Mouse (Mus musculus): ENCODE measurements at regions not wholly inside any gene's neighbourhood (a gene's known extent, or its start where the extent isn't known, plus 50 kb on each side); places are given as distances from the start of the nearest gene placed in this dataset.

DNA sequence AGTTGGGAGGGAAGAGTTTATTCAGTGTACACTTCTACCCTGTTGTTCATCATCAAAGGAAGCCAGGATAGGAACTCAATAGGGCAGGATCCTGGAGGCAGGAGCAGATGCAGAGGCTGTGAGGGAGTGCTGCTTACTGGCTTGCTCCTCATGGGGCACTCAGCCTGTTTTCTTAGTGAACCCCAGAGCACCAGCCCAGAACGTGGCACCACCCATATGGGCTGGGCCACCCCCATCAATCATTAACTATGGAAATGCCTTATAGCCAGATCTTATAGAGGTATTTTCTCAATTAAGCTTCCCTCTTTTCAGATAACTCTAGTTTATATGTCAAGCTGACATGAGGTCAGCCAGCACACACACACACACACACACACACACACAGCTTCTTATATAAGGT, 103.6 kb upstream of the Aldh1b1 start:
- TF ChIP-seq CTCF (IDR thresholded peaks at IDR 0.05) (no peak), EP300 (IDR thresholded peaks at IDR 0.05) (no peak)
- ATAC-seq (no peak), DNase-seq (ENCODE audit: low spot score) (no peak)
- no peaks in the 10 kb centered on the region for H3K36me3 ChIP-seq (ENCODE audit: insufficient read depth, low read length)
- H3K27me3 ChIP-seq (replicated peaks; ENCODE audit: insufficient read depth, low read length): no peaks in the 10 kb centered on the region
- WGBS: 9% methylated on average over 1 of the region's 1 CpGs
- no peaks in the 10 kb centered on the region for H3K9me3 ChIP-seq (ENCODE audit: low read length)
- no peak overlapping the region for H3K4me2 ChIP-seq (replicated peaks; ENCODE audit: low read depth, low read length)
- no peak overlapping the region for H3K4me3 ChIP-seq (ENCODE audit: low read depth, low read length)
- no peak overlapping the region for H3K27ac ChIP-seq (ENCODE audit: low read length)
- no peaks in the 10 kb centered on the region for H3K4me1 ChIP-seq (ENCODE audit: insufficient read depth, low read depth, low read length)
- no peak overlapping the region for H3K9ac ChIP-seq (replicated peaks; ENCODE audit: low read depth)

- ATAC-seq: no peak
- Histone ChIP-seq H3K4me1 (ENCODE audit: insufficient read depth, low read depth, low read length) (no peaks in the 10 kb centered on the region), H3K4me3 (ENCODE audit: low read depth, low read length) (no peak overlapping the region), H3K4me2 (replicated peaks; ENCODE audit: low read depth, low read length) (no peak overlapping the region), H3K36me3 (ENCODE audit: insufficient read depth, low read length) (no peaks in the 10 kb centered on the region), H3K9me3 (ENCODE audit: low read length) (no peaks in the 10 kb centered on the region), H3K27me3 (replicated peaks; ENCODE audit: insufficient read depth, low read length) (no peaks in the 10 kb centered on the region), H3K9ac (replicated peaks; ENCODE audit: low read depth) (no peak overlapping the region), H3K27ac (ENCODE audit: low read length) (no peak overlapping the region)
- TF ChIP-seq EP300 (IDR thresholded peaks at IDR 0.05) (no peak), CTCF (IDR thresholded peaks at IDR 0.05) (no peak)
- WGBS: 58% methylated on average over 12 of the region's 12 CpGs
- no peak for DNase-seq (ENCODE audit: low spot score)
These were observed 108.6 kb upstream of the Aldh1b1 start for GRCm38 (mm10) chr4:45689991-45690916.

GRCm38 (mm10) chr4:45689572-45689971, 109.2 kb upstream of the Aldh1b1 start:
- H3K4me1 ChIP-seq (ENCODE audit: insufficient read depth, low read depth, low read length): no peaks in the 10 kb centered on the region
- no peaks in the 10 kb centered on the region for H3K27me3 ChIP-seq (replicated peaks; ENCODE audit: insufficient read depth, low read length)
- H3K4me2 ChIP-seq (replicated peaks; ENCODE audit: low read depth, low read length): no peak overlapping the region
- no peak overlapping the region for H3K9ac ChIP-seq (replicated peaks; ENCODE audit: low read depth)
- 50% methylated on average over 5 of the region's 5 CpGs for WGBS
- ATAC-seq (no peak), DNase-seq (ENCODE audit: low spot score) (no peak)
- H3K4me3 ChIP-seq (ENCODE audit: low read depth, low read length): no peak overlapping the region
- TF ChIP-seq CTCF (IDR thresholded peaks at IDR 0.05) (no peak), EP300 (IDR thresholded peaks at IDR 0.05) (no peak)
- H3K9me3 ChIP-seq (ENCODE audit: low read length): no peaks in the 10 kb centered on the region
- H3K36me3 ChIP-seq (ENCODE audit: insufficient read depth, low read length): no peaks in the 10 kb centered on the region
- H3K27ac ChIP-seq (ENCODE audit: low read length): no peak overlapping the region

DNA sequence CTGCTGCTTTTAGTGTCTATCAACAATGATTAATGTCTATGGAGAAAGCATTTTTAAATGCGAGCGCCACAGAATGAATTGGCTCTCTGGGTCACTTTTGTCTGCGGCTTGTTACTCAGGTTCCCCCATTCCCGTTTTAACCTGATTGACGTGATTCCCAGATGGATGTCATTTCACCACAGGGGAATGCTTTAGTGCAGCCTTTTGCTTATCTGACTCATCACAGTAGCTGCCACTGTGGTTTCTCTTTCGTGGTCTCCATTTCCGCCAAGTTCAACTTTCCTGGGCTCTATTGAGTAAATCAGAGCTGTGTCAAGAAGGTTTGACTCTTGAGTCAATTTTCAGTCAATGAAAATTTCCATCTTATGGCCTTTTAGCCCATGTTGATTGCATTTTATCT, 110.6 kb upstream of the Aldh1b1 start:
- Histone ChIP-seq H3K4me2 (replicated peaks; ENCODE audit: low read depth, low read length) (no peak overlapping the region), H3K4me3 (ENCODE audit: low read depth, low read length) (no peak overlapping the region), H3K4me1 (ENCODE audit: insufficient read depth, low read depth, low read length) (no peaks in the 10 kb centered on the region), H3K9me3 (ENCODE audit: low read length) (no peaks in the 10 kb centered on the region), H3K9ac (replicated peaks; ENCODE audit: low read depth) (no peak overlapping the region), H3K27me3 (replicated peaks; ENCODE audit: insufficient read depth, low read length) (no peaks in the 10 kb centered on the region), H3K36me3 (ENCODE audit: insufficient read depth, low read length) (no peaks in the 10 kb centered on the region), H3K27ac (ENCODE audit: low read length) (no peak overlapping the region)
- DNase-seq (ENCODE audit: low spot score): no peak
- 70% methylated on average over 7 of the region's 7 CpGs for WGBS
- TF ChIP-seq EP300 (IDR thresholded peaks at IDR 0.05) (no peak), CTCF (IDR thresholded peaks at IDR 0.05) (no peak)
- ATAC-seq: no peak

DNA sequence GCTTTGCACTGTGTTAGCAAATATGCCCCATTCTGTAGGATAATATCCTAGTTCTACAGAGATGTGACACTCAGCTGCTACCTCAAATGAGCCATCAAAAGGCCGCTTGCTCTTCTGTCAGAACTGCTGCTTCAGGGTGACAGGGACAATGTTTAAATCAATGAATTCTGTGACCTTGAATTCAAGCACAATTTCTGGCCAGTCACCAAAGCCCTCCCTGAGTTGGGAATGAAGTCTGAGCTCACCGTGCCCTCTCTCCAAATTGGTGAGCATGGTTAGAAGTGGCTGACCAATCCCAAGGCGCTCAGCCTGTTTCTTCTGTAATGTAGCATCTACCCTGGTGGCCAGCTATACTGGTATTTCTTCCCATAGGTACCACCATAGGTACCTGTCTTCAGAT, 113.8 kb upstream of the Aldh1b1 start:
- H3K4me3 ChIP-seq (ENCODE audit: low read depth, low read length): no peak overlapping the region
- no peak overlapping the region for H3K9ac ChIP-seq (replicated peaks; ENCODE audit: low read depth)
- H3K9me3 ChIP-seq (ENCODE audit: low read length): no peaks in the 10 kb centered on the region
- whole genome bisulfite sequencing: 76% methylated on average over 3 of the region's 3 CpGs
- H3K27me3 ChIP-seq (replicated peaks; ENCODE audit: insufficient read depth, low read length): no peaks in the 10 kb centered on the region
- H3K27ac ChIP-seq (ENCODE audit: low read length): no peak overlapping the region
- no peaks in the 10 kb centered on the region for H3K36me3 ChIP-seq (ENCODE audit: insufficient read depth, low read length)
- no peak overlapping the region for H3K4me2 ChIP-seq (replicated peaks; ENCODE audit: low read depth, low read length)
- DNase-seq (ENCODE audit: low spot score) (no peak), ATAC-seq (no peak)
- H3K4me1 ChIP-seq (ENCODE audit: insufficient read depth, low read depth, low read length): no peaks in the 10 kb centered on the region
- TF ChIP-seq CTCF (IDR thresholded peaks at IDR 0.05): no peak
- TF ChIP-seq EP300 (IDR thresholded peaks at IDR 0.05): no peak

GRCm38 (mm10) chr4:45683205-45683604, 115.6 kb upstream of the Aldh1b1 start:
- Histone ChIP-seq H3K9me3 (ENCODE audit: low read length) (no peaks in the 10 kb centered on the region), H3K9ac (replicated peaks; ENCODE audit: low read depth) (no peak overlapping the region), H3K4me2 (replicated peaks; ENCODE audit: low read depth, low read length) (no peak overlapping the region), H3K27ac (ENCODE audit: low read length) (no peak overlapping the region), H3K36me3 (ENCODE audit: insufficient read depth, low read length) (no peaks in the 10 kb centered on the region), H3K4me3 (ENCODE audit: low read depth, low read length) (no peak overlapping the region), H3K4me1 (ENCODE audit: insufficient read depth, low read depth, low read length) (no peaks in the 10 kb centered on the region), H3K27me3 (replicated peaks; ENCODE audit: insufficient read depth, low read length) (no peaks in the 10 kb centered on the region)
- DNase-seq (ENCODE audit: low spot score) (no peak), ATAC-seq (no peak)
- 69% methylated on average over 3 of the region's 3 CpGs for WGBS
- no peak for TF ChIP-seq CTCF (IDR thresholded peaks at IDR 0.05)
- TF ChIP-seq EP300 (IDR thresholded peaks at IDR 0.05): no peak
